Mouse (Mus musculus) hindbrain, embryonic 11.5 days (tissue): ENCODE data around the gene Wfs1. TPM values are rescaled to one million over a fixed set of nuclear protein-coding genes. Genes with fewer than 3 reads are reported as not detected.

Experiments used
- polyA plus RNA-seq: library from polyadenylated mRNA; unstranded; fragments of >200 nt; fragmentation: Nextera tagmentation; extraction: Ambion mirVana; gene quantifications from 2 replicates; pipeline ENCODE4 v1.2.1, GENCODE M21; 2014

The Wfs1 gene
- polyA plus RNA-seq, 1 experiment from 2014 or later = 6.0 TPM

Other genes starting within 250 kb of the Wfs1 start
- gene Bloc1s4, start 240.6 kb downstream of the Wfs1 start, polyA plus RNA-seq = 21.0 and 24.4 TPM in 2 replicates
- gene Mrfap1, start 192.4 kb downstream of the Wfs1 start, polyA plus RNA-seq = 574 and 582 TPM in 2 replicates
- 10.4 and 12.2 TPM in 2 replicates for gene Man2b2, start 158.6 kb downstream of the Wfs1 start, polyA plus RNA-seq
- 1.9 and 3.3 TPM in 2 replicates for gene Ppp2r2c, start 120.7 kb downstream of the Wfs1 start, polyA plus RNA-seq
- 0.09 and 0.14 TPM in 2 replicates for gene Gm1043, start 96.2 kb upstream of the Wfs1 start, polyA plus RNA-seq